Mouse (Mus musculus) embryonic facial prominence, embryonic 13.5 days (tissue): ENCODE data around the gene Ccl26. TPM values are rescaled to one million over a fixed set of nuclear protein-coding genes. Genes with fewer than 3 reads are reported as not detected.
"Not testable (repeated sequence)": the region's sequence is repeated elsewhere in the genome, so short reads cannot be mapped to it uniquely, and the experiment has no call there.

Experiments used
- ATAC-seq: fragments of 200-750 bp; cut with Nextera tagmentation; 2 replicates; pipeline ENCODE4 v1.8.0; 2017; ENCODE audit warnings: low read depth; ENCODE audit not compliant: insufficient number of reproducible peaks, insufficient read depth, low FRiP score, low TSS enrichment
- H3K27ac ChIP-seq: fragments of 300-500 bp; sonication (generic); 2 replicates; pipeline ENCODE4 v1.5.1; 2015; ENCODE audit warnings: moderate library complexity, mild to moderate bottlenecking, inconsistent platforms
- H3K27me3 ChIP-seq: fragments of 300-500 bp; sonication (generic); 2 replicates; pipeline ENCODE4 v1.6.1; 2015; ENCODE audit warnings: mild to moderate bottlenecking, inconsistent platforms
- H3K36me3 ChIP-seq: fragments of 300-500 bp; sonication (generic); 2 replicates; pipeline ENCODE4 v1.6.1; 2015; ENCODE audit warnings: mild to moderate bottlenecking, inconsistent platforms
- H3K4me1 ChIP-seq: fragments of 300-500 bp; sonication (generic); 2 replicates; pipeline ENCODE4 v1.6.1; 2015; ENCODE audit warnings: inconsistent platforms
- H3K4me2 ChIP-seq: fragments of 300-500 bp; sonication (generic); 2 replicates; pipeline ENCODE4 v1.6.1; 2015; ENCODE audit warnings: moderate library complexity, mild to moderate bottlenecking, inconsistent platforms
- H3K4me3 ChIP-seq: fragments of 300-500 bp; sonication (generic); 2 replicates; pipeline ENCODE4 v1.5.1; 2015; ENCODE audit warnings: mild to moderate bottlenecking, inconsistent platforms
- H3K9ac ChIP-seq: fragments of 300-500 bp; sonication (generic); 2 replicates; pipeline ENCODE4 v1.6.1; 2015; ENCODE audit warnings: mild to moderate bottlenecking, inconsistent platforms
- H3K9me3 ChIP-seq: fragments of 300-500 bp; sonication (generic); 2 replicates; pipeline ENCODE4 v1.6.1; 2016; ENCODE audit warnings: inconsistent platforms
- WGBS: fragments of 180-500 bp; shearing (Covaris S2); methylation state at CpG from one replicate; pipeline ENCODE4 v1.1.7; 2015; ENCODE audit warnings: mixed read lengths; 5-methylcytosine and 5-hydroxymethylcytosine counted together
- polyA plus RNA-seq: library from polyadenylated mRNA; unstranded; fragments of >200 nt; fragmentation: Nextera tagmentation; extraction: Ambion mirVana; gene quantifications from 2 replicates; pipeline ENCODE4 v1.2.1, GENCODE M21; 2015

Ccl26 gene
- not detected in 2 replicates for polyA plus RNA-seq

GRCm38 (mm10) chr5:135563469-135563868 lies at the start of gene Ccl26:
Ccl26 (minus strand) TSS chr5:135563569.
- H3K36me3 ChIP-seq: no peaks in the 10 kb centered on the region
- no peak within 1 kb of the TSS for H3K4me3 ChIP-seq
- no peaks in the 10 kb centered on the region for H3K27me3 ChIP-seq
- no peaks in the 10 kb centered on the region for H3K4me1 ChIP-seq
- no peak for ATAC-seq
- no peak within 1 kb of the TSS for H3K4me2 ChIP-seq
- no peak within 1 kb of the TSS for H3K9ac ChIP-seq
- H3K9me3 ChIP-seq: no peaks in the 10 kb centered on the region
- H3K27ac ChIP-seq: no peak within 1 kb of the TSS
- 90% methylated on average over 3 of the region's 3 CpGs for WGBS

DNA sequence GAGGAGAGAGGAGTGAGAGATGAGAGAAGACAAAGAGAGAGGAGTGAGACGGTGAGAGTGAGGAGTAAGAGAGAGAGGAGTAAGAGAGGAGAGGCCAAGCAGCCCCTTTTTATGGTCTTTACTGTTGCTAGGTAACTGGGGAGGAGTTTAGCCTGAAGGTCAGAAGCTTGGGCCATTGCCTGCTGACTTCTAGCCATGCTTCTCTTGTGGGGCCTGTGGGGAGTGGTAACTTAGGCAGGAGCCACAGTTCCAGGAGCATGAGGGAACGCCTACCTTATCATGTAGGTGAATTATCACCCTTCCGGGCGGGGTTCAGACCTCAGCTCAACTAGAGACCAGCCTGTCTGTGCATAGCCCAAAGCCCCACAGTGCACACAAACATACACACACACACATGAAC lies 46.4 kb upstream of the Ccl26 start:
- 86% methylated on average over 4 of the region's 4 CpGs for WGBS
- H3K9ac ChIP-seq: no peak overlapping the region
- peaks cover 5% of the 10 kb centered on the region for H3K9me3 ChIP-seq
- H3K4me2 ChIP-seq: no peak overlapping the region
- H3K27ac ChIP-seq: no peak overlapping the region
- no peaks in the 10 kb centered on the region for H3K36me3 ChIP-seq
- no peaks in the 10 kb centered on the region for H3K4me1 ChIP-seq
- ATAC-seq: no peak
- H3K27me3 ChIP-seq: no peaks in the 10 kb centered on the region
- no peak overlapping the region for H3K4me3 ChIP-seq

DNA sequence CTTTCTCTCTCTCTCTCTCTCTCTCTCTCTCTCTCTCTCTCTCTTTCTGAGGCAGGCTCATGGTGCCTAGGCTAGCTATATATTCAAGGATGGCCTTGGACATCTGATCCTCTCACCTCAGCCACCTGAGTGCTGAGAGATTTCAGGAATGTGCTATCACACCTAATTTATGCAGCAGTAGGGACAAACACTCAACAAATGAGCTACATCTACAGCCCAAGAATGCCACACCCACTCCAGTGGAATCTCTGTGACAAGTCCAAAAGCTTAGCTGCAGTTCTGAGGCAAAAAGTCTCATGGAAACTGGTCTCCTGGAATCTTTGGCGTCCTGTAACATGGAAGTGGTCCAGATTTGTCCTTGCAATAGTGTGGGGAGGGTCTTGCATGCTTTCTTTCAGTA lies 44.2 kb upstream of the Ccl26 start:
- H3K27ac ChIP-seq: no peak overlapping the region
- 59% methylated on average over 1 of the region's 1 CpGs for WGBS
- peaks cover 10% of the 10 kb centered on the region for H3K9me3 ChIP-seq
- H3K36me3 ChIP-seq: no peaks in the 10 kb centered on the region
- no peak overlapping the region for H3K4me3 ChIP-seq
- H3K4me2 ChIP-seq: no peak overlapping the region
- no peaks in the 10 kb centered on the region for H3K27me3 ChIP-seq
- no peak overlapping the region for H3K9ac ChIP-seq
- no peaks in the 10 kb centered on the region for H3K4me1 ChIP-seq
- ATAC-seq: no peak

DNA sequence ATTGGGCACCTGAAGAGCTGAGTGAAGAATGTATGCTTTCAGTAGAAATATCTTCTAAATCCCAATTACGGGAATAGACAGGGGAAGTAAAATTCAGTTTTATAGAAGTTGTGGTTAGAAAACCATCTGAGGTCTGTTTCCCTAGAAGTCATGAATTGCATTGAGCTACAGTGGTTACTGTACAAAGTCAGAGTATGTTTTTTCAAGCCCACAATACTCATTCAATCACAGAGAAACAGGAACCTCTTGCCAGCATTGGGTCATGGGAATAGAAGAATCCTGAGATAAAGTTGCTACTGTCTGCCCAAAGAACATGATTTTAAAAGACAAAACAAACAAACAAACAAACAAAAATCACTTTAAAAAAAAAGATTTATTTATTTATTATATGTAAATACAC lies 43.3 kb upstream of the Ccl26 start:
- H3K27me3 ChIP-seq, H3K4me2 ChIP-seq, H3K36me3 ChIP-seq, H3K4me1 ChIP-seq, ATAC-seq, H3K9me3 ChIP-seq, H3K4me3 ChIP-seq, H3K27ac ChIP-seq, H3K9ac ChIP-seq: not testable (repeated sequence)
- no CpG with 5 or more reads among the region's 1 CpGs for WGBS

DNA sequence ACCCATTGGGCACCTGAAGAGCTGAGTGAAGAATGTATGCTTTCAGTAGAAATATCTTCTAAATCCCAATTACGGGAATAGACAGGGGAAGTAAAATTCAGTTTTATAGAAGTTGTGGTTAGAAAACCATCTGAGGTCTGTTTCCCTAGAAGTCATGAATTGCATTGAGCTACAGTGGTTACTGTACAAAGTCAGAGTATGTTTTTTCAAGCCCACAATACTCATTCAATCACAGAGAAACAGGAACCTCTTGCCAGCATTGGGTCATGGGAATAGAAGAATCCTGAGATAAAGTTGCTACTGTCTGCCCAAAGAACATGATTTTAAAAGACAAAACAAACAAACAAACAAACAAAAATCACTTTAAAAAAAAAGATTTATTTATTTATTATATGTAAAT lies 41.3 kb upstream of the Ccl26 start:
- not testable (repeated sequence) for H3K27ac ChIP-seq, H3K9me3 ChIP-seq, H3K4me1 ChIP-seq, H3K36me3 ChIP-seq, H3K9ac ChIP-seq, H3K4me3 ChIP-seq, H3K27me3 ChIP-seq, ATAC-seq, H3K4me2 ChIP-seq
- no CpG with 5 or more reads among the region's 1 CpGs for WGBS

DNA sequence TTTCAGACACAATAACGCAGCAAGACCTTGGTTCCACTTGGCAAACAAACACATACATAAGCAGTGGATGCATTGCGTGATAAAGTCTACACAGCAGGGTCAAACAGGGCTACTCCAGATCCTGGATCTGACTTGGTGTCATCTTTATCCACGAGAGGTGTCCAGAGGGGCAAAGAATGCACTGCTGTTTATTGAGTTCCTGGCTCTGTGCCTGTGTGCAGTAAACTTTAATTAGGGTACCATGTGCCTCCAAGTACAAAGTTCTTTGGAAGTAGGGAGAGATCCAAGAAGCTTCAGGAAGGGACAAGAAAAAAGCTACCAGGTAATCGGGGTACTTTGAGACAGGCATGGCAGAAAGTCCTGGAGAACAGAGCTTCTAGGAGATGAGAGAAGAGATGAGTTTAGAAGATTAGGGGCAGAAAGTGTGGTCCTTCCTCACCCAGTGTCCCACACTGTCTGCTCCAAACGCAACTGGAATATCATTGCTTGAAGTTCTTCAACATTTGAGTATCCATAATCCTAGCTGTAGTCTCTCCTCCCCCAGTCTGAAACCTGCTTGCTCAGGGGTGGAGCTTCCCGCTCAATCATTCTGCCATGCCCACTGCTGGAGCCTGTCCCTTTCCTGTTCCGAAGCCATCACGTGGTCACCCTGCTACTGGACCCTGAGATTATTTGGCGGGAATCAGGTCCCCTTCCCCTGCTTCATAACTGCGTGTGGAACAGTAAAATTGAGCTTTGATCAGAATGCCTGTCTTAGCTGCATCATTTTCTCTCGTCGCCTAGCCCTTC lies 26.8 kb upstream of the Ccl26 start:
- no peaks in the 10 kb centered on the region for H3K27me3 ChIP-seq
- no peak overlapping the region for H3K27ac ChIP-seq

GRCm38 (mm10) chr5:135587764-135588163 lies 24.4 kb upstream of the Ccl26 start:
- Histone ChIP-seq H3K4me1 (no peaks in the 10 kb centered on the region), H3K9ac (no peak overlapping the region), H3K36me3 (no peaks in the 10 kb centered on the region), H3K4me3 (no peak overlapping the region), H3K27ac (no peak overlapping the region), H3K27me3 (no peaks in the 10 kb centered on the region), H3K4me2 (no peak overlapping the region), H3K9me3 (peaks cover 5% of the 10 kb centered on the region; the same call in 1 of the 2 replicates)
- no peak for ATAC-seq
- 84% methylated on average over 4 of the region's 4 CpGs for WGBS

More for the DNA sequence above, 26.8 kb upstream of the Ccl26 start:
- Histone ChIP-seq H3K4me3 (no peak overlapping the region), H3K4me2 (no peak overlapping the region), H3K9me3 (peaks cover 5% of the 10 kb centered on the region; the same call in 1 of the 2 replicates), H3K9ac (no peak overlapping the region), H3K36me3 (no peaks in the 10 kb centered on the region), H3K4me1 (no peaks in the 10 kb centered on the region)
- WGBS: 81% methylated on average over 12 of the region's 12 CpGs
- ATAC-seq: no peak

- no peaks in the 10 kb centered on the region for H3K4me1 ChIP-seq
- H3K9me3 ChIP-seq: no peaks in the 10 kb centered on the region
- H3K4me2 ChIP-seq: no peak overlapping the region
- no peak for ATAC-seq
- H3K27me3 ChIP-seq: no peaks in the 10 kb centered on the region
- H3K36me3 ChIP-seq: no peaks in the 10 kb centered on the region
- WGBS: 81% methylated on average over 8 of the region's 8 CpGs
- no peak overlapping the region for H3K27ac ChIP-seq
- no peak overlapping the region for H3K4me3 ChIP-seq
- H3K9ac ChIP-seq: no peak overlapping the region
Measured at GRCm38 (mm10) chr5:135585691-135586090, 22.3 kb upstream of the Ccl26 start.

- Histone ChIP-seq H3K27ac (no peak overlapping the region), H3K4me3 (no peak overlapping the region), H3K4me1 (no peaks in the 10 kb centered on the region), H3K9ac (no peak overlapping the region), H3K36me3 (no peaks in the 10 kb centered on the region), H3K4me2 (no peak overlapping the region), H3K9me3 (no peaks in the 10 kb centered on the region), H3K27me3 (no peaks in the 10 kb centered on the region)
- 81% methylated on average over 4 of the region's 4 CpGs for WGBS
- no peak for ATAC-seq
Measured at GRCm38 (mm10) chr5:135582330-135582729, 19.0 kb upstream of the Ccl26 start.

DNA sequence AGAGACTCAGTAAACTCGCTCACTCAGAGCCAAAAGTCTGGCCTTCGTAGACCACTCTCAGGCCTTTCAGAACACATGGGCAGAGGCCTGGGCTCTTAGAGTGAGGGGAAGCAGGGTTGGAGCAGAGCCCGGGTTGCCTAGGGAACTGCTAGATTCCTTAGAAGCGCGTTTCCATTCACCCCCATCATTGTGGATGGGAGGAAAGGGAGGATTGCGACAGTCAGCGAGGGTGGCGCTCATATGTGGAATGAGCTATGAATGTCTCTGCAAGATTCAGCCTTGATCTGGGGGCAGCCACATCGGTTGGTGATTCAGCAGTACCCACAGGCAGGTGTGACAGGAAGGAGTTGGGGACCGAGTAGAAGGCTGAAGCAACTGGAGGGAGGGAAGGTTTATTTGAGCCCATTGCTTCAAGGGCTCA lies 16.0 kb upstream of the Ccl26 start:
- no peak for ATAC-seq
- Histone ChIP-seq H3K36me3 (no peaks in the 10 kb centered on the region), H3K27me3 (no peaks in the 10 kb centered on the region), H3K9me3 (no peaks in the 10 kb centered on the region), H3K4me2 (no peak overlapping the region), H3K4me3 (no peak overlapping the region), H3K4me1 (no peaks in the 10 kb centered on the region), H3K9ac (no peak overlapping the region), H3K27ac (no peak overlapping the region)
- 89% methylated on average over 10 of the region's 10 CpGs for WGBS

- Histone ChIP-seq H3K9me3 (no peaks in the 10 kb centered on the region), H3K4me3 (no peak overlapping the region), H3K27ac (no peak overlapping the region), H3K27me3 (no peaks in the 10 kb centered on the region), H3K4me2 (no peak overlapping the region), H3K36me3 (no peaks in the 10 kb centered on the region), H3K9ac (no peak overlapping the region), H3K4me1 (no peaks in the 10 kb centered on the region)
- 49% methylated on average over 4 of the region's 4 CpGs for WGBS
- ATAC-seq: no peak
Measured at GRCm38 (mm10) chr5:135576055-135576454, 12.7 kb upstream of the Ccl26 start.

- 91% methylated on average over 6 of the region's 6 CpGs for WGBS
- Histone ChIP-seq H3K9ac (no peak within 1 kb of the TSS), H3K27ac (no peak within 1 kb of the TSS), H3K4me3 (no peak within 1 kb of the TSS), H3K9me3 (no peaks in the 10 kb centered on the region), H3K4me1 (no peaks in the 10 kb centered on the region), H3K27me3 (no peaks in the 10 kb centered on the region), H3K4me2 (no peak within 1 kb of the TSS), H3K36me3 (no peaks in the 10 kb centered on the region)
- no peak for ATAC-seq
Measured at GRCm38 (mm10) chr5:135573006-135573405, 9.6 kb upstream of the Ccl26 start, which contains the start of gene Ccl24. Ccl24 (minus strand) TSS chr5:135573049.
